Mouse (Mus musculus): ENCODE data around the gene Olfr1275. TPM values are rescaled to one million over a fixed set of nuclear protein-coding genes. Genes with fewer than 3 reads are reported as not detected.

Gene Olfr1275
- polyA plus RNA-seq (2015; fragmentation: Nextera tagmentation; extraction: Ambion mirVana) = not detected in 2 replicates

- WGBS = 82% methylated on average over 1 of the region's 1 CpGs
- no peak for ATAC-seq
- Histone ChIP-seq H3K9me3 (ENCODE audit: control insufficient read depth, low read length) (no peaks in the 10 kb centered on the region), H3K4me1 (ENCODE audit: control insufficient read depth, insufficient read depth, low read depth, low read length) (no peaks in the 10 kb centered on the region), H3K27me3 (replicated peaks; ENCODE audit: control insufficient read depth, insufficient read depth, low read length) (no peaks in the 10 kb centered on the region), H3K36me3 (ENCODE audit: control insufficient read depth, insufficient read depth, low read length) (no peaks in the 10 kb centered on the region), H3K27ac (ENCODE audit: low read depth, low read length) (no peak within 1 kb of the TSS), H3K9ac (ENCODE audit: low read depth, low read length) (no peak within 1 kb of the TSS), H3K4me2 (ENCODE audit: low read length) (no peak within 1 kb of the TSS), H3K4me3 (ENCODE audit: low read length) (no peak within 1 kb of the TSS)
Measured at GRCm38 (mm10) chr2:111235186-111235585, at the start of gene Olfr1275. Olfr1275 (minus strand) TSS chr2:111235286.

GRCm38 (mm10) chr2:111274006-111274405, 38.9 kb upstream of the Olfr1275 start, which contains the start of gene Olfr1277:
Olfr1277 (minus strand) TSS chr2:111274106.
- Histone ChIP-seq H3K4me2 (ENCODE audit: low read length) (no peak within 1 kb of the TSS), H3K9ac (ENCODE audit: low read depth, low read length) (no peak within 1 kb of the TSS), H3K36me3 (ENCODE audit: control insufficient read depth, insufficient read depth, low read length) (no peaks in the 10 kb centered on the region), H3K27me3 (replicated peaks; ENCODE audit: control insufficient read depth, insufficient read depth, low read length) (no peaks in the 10 kb centered on the region), H3K9me3 (ENCODE audit: control insufficient read depth, low read length) (peaks cover 2% of the 10 kb centered on the region; the same call in 1 of the 2 replicates), H3K27ac (ENCODE audit: low read depth, low read length) (no peak within 1 kb of the TSS), H3K4me1 (ENCODE audit: control insufficient read depth, insufficient read depth, low read depth, low read length) (no peaks in the 10 kb centered on the region), H3K4me3 (ENCODE audit: low read length) (no peak within 1 kb of the TSS)
- 89% methylated on average over 2 of the region's 2 CpGs for WGBS
- no peak for ATAC-seq

DNA sequence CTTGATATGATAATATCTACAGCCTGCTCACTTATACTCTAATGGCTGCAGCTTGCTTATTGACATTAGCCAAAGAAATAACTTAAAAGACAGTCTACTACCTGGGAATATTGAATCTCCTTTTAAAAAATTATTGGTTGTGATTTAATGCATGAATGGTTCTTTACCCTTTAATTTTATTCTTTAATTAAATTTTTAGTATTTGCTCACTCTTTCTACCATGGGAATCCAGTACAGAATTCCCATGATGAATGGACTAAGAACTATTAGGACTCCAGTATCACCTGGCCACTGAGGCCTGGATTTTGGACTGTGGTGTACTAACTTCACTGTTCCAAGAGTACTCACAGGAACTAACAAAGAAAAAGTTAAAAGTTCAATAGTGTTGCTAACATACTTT, 19.1 kb upstream of the Olfr1275 start, which contains the start of gene Olfr1276:
Gene Olfr1276 (plus strand): TSS at position 301 of the 400 bp plus-strand sequence.
- H3K9me3 ChIP-seq (ENCODE audit: control insufficient read depth, low read length) = no peaks in the 10 kb centered on the region
- no peak for ATAC-seq
- no peaks in the 10 kb centered on the region for H3K4me1 ChIP-seq (ENCODE audit: control insufficient read depth, insufficient read depth, low read depth, low read length)
- H3K9ac ChIP-seq (ENCODE audit: low read depth, low read length) = no peak within 1 kb of the TSS
- H3K4me2 ChIP-seq (ENCODE audit: low read length) = no peak within 1 kb of the TSS
- H3K27ac ChIP-seq (ENCODE audit: low read depth, low read length) = no peak within 1 kb of the TSS
- no peaks in the 10 kb centered on the region for H3K36me3 ChIP-seq (ENCODE audit: control insufficient read depth, insufficient read depth, low read length)
- H3K4me3 ChIP-seq (ENCODE audit: low read length) = no peak within 1 kb of the TSS
- H3K27me3 ChIP-seq (replicated peaks; ENCODE audit: control insufficient read depth, insufficient read depth, low read length) = no peaks in the 10 kb centered on the region

GRCm38 (mm10) chr2:111229502-111229901, 5.6 kb downstream of the Olfr1275 start, which contains the start of gene 4930430A15Rik:
4930430A15Rik (minus strand) TSS chr2:111229602.
- Histone ChIP-seq H3K4me1 (ENCODE audit: control insufficient read depth, insufficient read depth, low read depth, low read length) (no peaks in the 10 kb centered on the region), H3K4me2 (ENCODE audit: low read length) (no peak within 1 kb of the TSS), H3K36me3 (ENCODE audit: control insufficient read depth, insufficient read depth, low read length) (no peaks in the 10 kb centered on the region), H3K9ac (ENCODE audit: low read depth, low read length) (no peak within 1 kb of the TSS), H3K9me3 (ENCODE audit: control insufficient read depth, low read length) (no peaks in the 10 kb centered on the region), H3K27me3 (replicated peaks; ENCODE audit: control insufficient read depth, insufficient read depth, low read length) (no peaks in the 10 kb centered on the region), H3K4me3 (ENCODE audit: low read length) (no peak within 1 kb of the TSS), H3K27ac (ENCODE audit: low read depth, low read length) (no peak within 1 kb of the TSS)
- 88% methylated on average over 6 of the region's 6 CpGs for WGBS
- no peak for ATAC-seq

DNA sequence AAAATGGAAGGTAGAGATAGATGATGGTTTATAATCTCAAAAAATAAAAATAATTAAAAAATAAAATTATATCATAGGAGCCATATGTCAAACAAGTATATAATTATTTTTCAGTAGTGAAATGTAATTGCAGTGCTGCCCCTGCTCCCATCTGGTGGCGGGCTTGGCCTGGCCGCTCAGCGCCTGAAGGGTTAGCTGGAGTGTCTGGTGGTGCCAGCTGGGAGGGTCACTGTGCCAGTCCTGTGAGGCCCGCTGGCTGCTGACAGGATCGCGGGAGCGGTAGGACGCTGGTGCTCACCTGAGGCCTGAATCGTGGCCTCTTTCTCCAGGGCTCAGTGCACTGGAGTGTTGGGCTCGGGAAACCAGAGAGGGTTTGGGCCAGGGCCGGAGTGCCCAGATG, 53.0 kb downstream of the Olfr1275 start:
- Histone ChIP-seq H3K4me3 (ENCODE audit: low read length) (no peak overlapping the region), H3K4me1 (ENCODE audit: control insufficient read depth, insufficient read depth, low read depth, low read length) (no peaks in the 10 kb centered on the region), H3K9ac (ENCODE audit: low read depth, low read length) (no peak overlapping the region), H3K36me3 (ENCODE audit: control insufficient read depth, insufficient read depth, low read length) (no peaks in the 10 kb centered on the region), H3K27me3 (replicated peaks; ENCODE audit: control insufficient read depth, insufficient read depth, low read length) (no peaks in the 10 kb centered on the region), H3K27ac (ENCODE audit: low read depth, low read length) (no peak overlapping the region), H3K9me3 (ENCODE audit: control insufficient read depth, low read length) (no peaks in the 10 kb centered on the region), H3K4me2 (ENCODE audit: low read length) (no peak overlapping the region)
- ATAC-seq = no peak
- 95% methylated on average over 11 of the region's 11 CpGs for WGBS

Other genes starting within 250 kb of the Olfr1275 start
- gene Gm13941, start 129.3 kb downstream of the Olfr1275 start, polyA plus RNA-seq (2015; fragmentation: Nextera tagmentation; extraction: Ambion mirVana) = not detected in 2 replicates
- gene Gm15130, start 82.3 kb downstream of the Olfr1275 start, polyA plus RNA-seq (2015; fragmentation: Nextera tagmentation; extraction: Ambion mirVana) = not detected in 2 replicates
- gene 4930430A15Rik, start 5.7 kb downstream of the Olfr1275 start, polyA plus RNA-seq (2015; fragmentation: Nextera tagmentation; extraction: Ambion mirVana) = not detected in 2 replicates
- not detected in 2 replicates for gene Olfr1276, start 19.2 kb upstream of the Olfr1275 start, polyA plus RNA-seq (2015; fragmentation: Nextera tagmentation; extraction: Ambion mirVana)
- gene Olfr1277, start 38.8 kb upstream of the Olfr1275 start, polyA plus RNA-seq (2015; fragmentation: Nextera tagmentation; extraction: Ambion mirVana) = not detected in 2 replicates
- not detected in 2 replicates for gene Olfr1278, start 54.9 kb upstream of the Olfr1275 start, polyA plus RNA-seq (2015; fragmentation: Nextera tagmentation; extraction: Ambion mirVana)
- gene Olfr1279, start 65.3 kb upstream of the Olfr1275 start, polyA plus RNA-seq (2015; fragmentation: Nextera tagmentation; extraction: Ambion mirVana) = not detected in 2 replicates
- gene Olfr1280, start 78.7 kb upstream of the Olfr1275 start, polyA plus RNA-seq (2015; fragmentation: Nextera tagmentation; extraction: Ambion mirVana) = not detected in 2 replicates
- not detected in 2 replicates for gene Olfr1281, start 91.2 kb upstream of the Olfr1275 start, polyA plus RNA-seq (2015; fragmentation: Nextera tagmentation; extraction: Ambion mirVana)
- not detected in 2 replicates for gene Olfr1282, start 100.8 kb upstream of the Olfr1275 start, polyA plus RNA-seq (2015; fragmentation: Nextera tagmentation; extraction: Ambion mirVana)
- not detected in 2 replicates for gene Olfr1283, start 131.5 kb upstream of the Olfr1275 start, polyA plus RNA-seq (2015; fragmentation: Nextera tagmentation; extraction: Ambion mirVana)
- gene Olfr1284, start 140.2 kb upstream of the Olfr1275 start, polyA plus RNA-seq (2015; fragmentation: Nextera tagmentation; extraction: Ambion mirVana) = not detected in 2 replicates
- gene Olfr1286, start 187.8 kb upstream of the Olfr1275 start, polyA plus RNA-seq (2015; fragmentation: Nextera tagmentation; extraction: Ambion mirVana) = not detected in 2 replicates
- gene Olfr1287, start 213.9 kb upstream of the Olfr1275 start, polyA plus RNA-seq (2015; fragmentation: Nextera tagmentation; extraction: Ambion mirVana) = not detected in 2 replicates
- gene Olfr1288, start 238.8 kb upstream of the Olfr1275 start, polyA plus RNA-seq (2015; fragmentation: Nextera tagmentation; extraction: Ambion mirVana) = not detected in 2 replicates
- gene Olfr1289, start 245.5 kb upstream of the Olfr1275 start, polyA plus RNA-seq (2015; fragmentation: Nextera tagmentation; extraction: Ambion mirVana) = not detected in 2 replicates